Mouse (Mus musculus) midbrain, embryonic 11.5 days (tissue): Measurements from ENCODE around the gene Timmdc1. TPM values are rescaled to one million over a fixed set of nuclear protein-coding genes. Genes with fewer than 3 reads are reported as not detected.

Source experiments
- ATAC-seq: fragments of 200-750 bp; cut with Nextera tagmentation; 2 replicates; pipeline ENCODE4 v1.8.0; 2017; ENCODE audit warnings: moderate TSS enrichment, moderate library complexity; ENCODE audit not compliant: low FRiP score
- DNase-seq: peaks from one replicate; pipeline ENCODE4 v3.0.0; 2015; ENCODE audit warnings: low spot score; ENCODE audit errors: missing footprints
- H3K27ac ChIP-seq: fragments of 300-500 bp; sonication (generic); 2 replicates; pipeline ENCODE4 v1.5.1; 2014; ENCODE audit warnings: low read depth, low read length
- H3K27me3 ChIP-seq: fragments of 300-500 bp; sonication (generic); 2 replicates; pipeline ENCODE4 v1.6.1; 2014; ENCODE audit warnings: mild to moderate bottlenecking, low read length, moderate library complexity, mixed read lengths; ENCODE audit not compliant: control insufficient read depth, insufficient read depth
- H3K36me3 ChIP-seq: fragments of 300-500 bp; sonication (generic); 2 replicates; pipeline ENCODE4 v1.6.1; 2014; ENCODE audit warnings: mild to moderate bottlenecking, low read length, moderate library complexity, mixed read lengths; ENCODE audit not compliant: control insufficient read depth, insufficient read depth
- H3K4me1 ChIP-seq: fragments of 300-500 bp; sonication (generic); 2 replicates; pipeline ENCODE4 v1.6.1; 2014; ENCODE audit warnings: low read length; ENCODE audit not compliant: control insufficient read depth, insufficient read depth
- H3K4me2 ChIP-seq: fragments of 300-500 bp; sonication (generic); 2 replicates; pipeline ENCODE4 v1.6.1; 2014; ENCODE audit warnings: mild to moderate bottlenecking, moderate library complexity
- H3K4me3 ChIP-seq: fragments of 300-500 bp; sonication (generic); 2 replicates; pipeline ENCODE4 v1.5.1; 2014; ENCODE audit warnings: low read depth, low read length
- H3K9ac ChIP-seq: fragments of 300-500 bp; sonication (generic); 2 replicates; pipeline ENCODE4 v1.6.1; 2014; ENCODE audit warnings: low read length
- H3K9me3 ChIP-seq: fragments of 300-500 bp; sonication (generic); 2 replicates; pipeline ENCODE4 v1.6.1; 2016; ENCODE audit warnings: low read length; ENCODE audit not compliant: control insufficient read depth
- WGBS: fragments of 180-500 bp; shearing (Covaris S2); extraction: QIAGEN DNeasy Blood & Tissue Kit; methylation state at CpG from one replicate; pipeline ENCODE4 v1.1.7; 2014; 5-methylcytosine and 5-hydroxymethylcytosine counted together
- polyA plus RNA-seq: library from polyadenylated mRNA; unstranded; fragments of >200 nt; fragmentation: Nextera tagmentation; extraction: Ambion mirVana; gene quantifications from 2 replicates; pipeline ENCODE4 v1.2.1, GENCODE M21; 2014

Gene Timmdc1
- polyA plus RNA-seq, 1 experiment from 2014 or later = 27.6 TPM

DNA sequence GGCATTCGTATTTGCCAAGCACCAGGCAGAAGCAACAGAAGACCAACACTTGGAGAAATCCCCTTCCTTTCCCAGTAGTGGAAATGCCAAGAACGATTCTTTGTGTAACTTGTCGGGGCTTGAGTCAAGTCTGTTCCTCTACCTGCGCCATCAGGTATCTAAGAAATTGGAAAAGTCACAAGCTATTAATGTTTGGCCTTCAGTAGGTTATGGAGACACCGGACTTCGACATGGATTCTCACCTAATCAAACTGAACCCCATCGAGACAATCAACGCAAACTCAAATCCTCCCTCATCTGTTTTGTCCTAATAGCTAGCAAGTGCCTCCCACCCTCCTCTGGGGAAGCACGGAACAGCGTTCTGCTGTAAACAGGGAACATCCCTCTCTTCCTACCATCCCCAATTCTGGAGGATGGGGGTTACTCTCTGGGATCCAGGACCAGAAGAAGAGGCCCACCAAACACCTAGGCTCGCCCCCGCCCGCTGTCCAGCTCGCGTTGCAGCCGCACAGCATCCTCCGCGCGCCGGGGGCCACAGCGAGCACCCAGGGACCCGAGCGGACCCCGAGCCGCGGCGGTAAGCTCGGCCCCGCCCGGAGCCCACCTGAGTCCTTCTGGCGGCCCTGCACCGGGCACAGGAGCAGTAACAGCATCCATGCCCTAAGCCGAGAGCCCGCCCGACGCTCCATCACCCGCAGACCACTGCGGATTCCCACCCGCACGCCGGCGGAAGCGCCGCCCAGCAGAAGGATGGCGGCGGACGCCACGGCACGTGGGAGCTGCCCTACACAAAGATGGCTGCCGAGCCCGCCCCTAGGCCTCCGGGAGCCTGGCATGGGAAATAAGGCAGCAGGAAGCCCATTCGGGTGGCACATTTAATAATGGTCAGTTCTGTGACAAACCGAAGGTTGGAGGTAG lies 27.3 kb upstream of the Timmdc1 start, which contains the start of gene Poglut1:
TSS of gene Poglut1 (minus strand) at position 780 of the 918 bp plus-strand sequence.
- Histone ChIP-seq H3K4me2 (peak within 1 kb of the TSS; percentile 70), H3K9me3 (no peaks in the 10 kb centered on the region), H3K36me3 (peaks cover 3% of the 10 kb centered on the region; the same call in 1 of the 2 replicates), H3K27ac (no peak within 1 kb of the TSS), H3K4me3 (peak within 1 kb of the TSS; percentile 84), H3K27me3 (no peaks in the 10 kb centered on the region; the same call in 1 of the 2 replicates), H3K9ac (peak within 1 kb of the TSS; percentile 96), H3K4me1 (peaks cover 12% of the 10 kb centered on the region)
- 4% methylated on average over 49 of the region's 54 CpGs for WGBS
- peak; percentile 96 for ATAC-seq
- DNase-seq = peak; percentile 96

DNA sequence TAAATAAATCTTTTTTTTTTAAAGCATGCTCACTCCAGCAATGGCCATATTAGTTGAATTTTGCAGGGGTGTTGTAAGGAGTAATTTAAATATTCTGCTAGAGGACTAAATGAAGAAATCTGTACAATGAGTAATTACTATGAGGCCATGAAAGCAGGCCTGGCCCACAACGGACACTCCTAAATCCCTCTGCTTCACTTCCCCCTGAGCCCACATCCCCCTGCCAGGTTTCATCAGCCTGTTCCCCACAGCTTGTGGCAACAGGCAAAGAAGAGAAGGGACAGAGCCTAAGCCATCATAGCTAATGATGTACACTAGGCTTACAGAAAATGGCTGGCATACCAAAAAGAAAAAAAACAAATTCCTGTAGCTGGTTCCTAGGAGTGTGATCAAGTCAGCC lies 25.5 kb upstream of the Timmdc1 start:
- no peak overlapping the region for H3K27ac ChIP-seq
- H3K4me1 ChIP-seq = peaks cover 12% of the 10 kb centered on the region
- DNase-seq (no peak), ATAC-seq (no peak)
- WGBS = 91% methylated on average over 1 of the region's 1 CpGs
- H3K4me3 ChIP-seq = no peak overlapping the region
- no peaks in the 10 kb centered on the region for H3K9me3 ChIP-seq
- no peak overlapping the region for H3K9ac ChIP-seq
- H3K36me3 ChIP-seq = peaks cover 4% of the 10 kb centered on the region
- no peak overlapping the region for H3K4me2 ChIP-seq
- H3K27me3 ChIP-seq = no peaks in the 10 kb centered on the region; the same call in 1 of the 2 replicates

DNA sequence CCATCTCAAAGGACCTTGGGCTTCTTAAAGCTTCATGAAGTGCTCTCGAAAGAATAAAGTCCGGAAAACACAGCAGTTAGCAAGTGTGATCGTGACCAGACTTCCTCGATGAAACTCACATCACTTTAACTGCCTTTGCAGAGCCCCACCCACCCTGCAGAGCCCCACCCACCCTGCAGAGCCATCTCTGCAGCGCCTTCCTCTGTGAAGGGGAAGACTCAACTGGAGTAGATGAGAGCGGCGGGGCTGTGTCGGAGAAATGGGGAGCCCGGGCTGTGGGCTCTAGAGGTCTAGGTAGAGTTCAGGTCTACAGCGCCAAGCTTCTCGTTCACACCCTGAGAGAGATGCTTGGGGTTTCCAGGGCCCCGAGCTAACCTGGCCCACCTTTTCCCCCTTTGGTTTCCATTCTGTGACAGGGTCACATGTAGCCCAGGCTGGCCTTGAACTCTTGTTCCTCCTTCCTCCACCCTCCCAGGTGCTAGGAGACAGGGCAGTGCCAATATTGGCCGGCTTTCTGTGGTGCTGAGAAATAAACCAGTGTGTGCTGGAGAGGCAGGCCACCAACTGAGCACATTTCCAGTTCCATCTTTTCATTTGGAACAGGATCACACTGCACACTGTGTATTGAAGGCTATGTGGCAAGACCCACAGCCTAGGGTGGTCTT lies 16.4 kb upstream of the Timmdc1 start:
- 94% methylated on average over 13 of the region's 13 CpGs for WGBS
- H3K4me1 ChIP-seq = no peaks in the 10 kb centered on the region
- H3K27ac ChIP-seq = no peak overlapping the region
- no peak overlapping the region for H3K9ac ChIP-seq
- H3K27me3 ChIP-seq = no peaks in the 10 kb centered on the region
- H3K4me3 ChIP-seq = no peak overlapping the region
- ATAC-seq (no peak), DNase-seq (no peak)
- H3K4me2 ChIP-seq = no peak overlapping the region
- H3K36me3 ChIP-seq = peaks cover 16% of the 10 kb centered on the region; the same call in 1 of the 2 replicates
- no peaks in the 10 kb centered on the region for H3K9me3 ChIP-seq

DNA sequence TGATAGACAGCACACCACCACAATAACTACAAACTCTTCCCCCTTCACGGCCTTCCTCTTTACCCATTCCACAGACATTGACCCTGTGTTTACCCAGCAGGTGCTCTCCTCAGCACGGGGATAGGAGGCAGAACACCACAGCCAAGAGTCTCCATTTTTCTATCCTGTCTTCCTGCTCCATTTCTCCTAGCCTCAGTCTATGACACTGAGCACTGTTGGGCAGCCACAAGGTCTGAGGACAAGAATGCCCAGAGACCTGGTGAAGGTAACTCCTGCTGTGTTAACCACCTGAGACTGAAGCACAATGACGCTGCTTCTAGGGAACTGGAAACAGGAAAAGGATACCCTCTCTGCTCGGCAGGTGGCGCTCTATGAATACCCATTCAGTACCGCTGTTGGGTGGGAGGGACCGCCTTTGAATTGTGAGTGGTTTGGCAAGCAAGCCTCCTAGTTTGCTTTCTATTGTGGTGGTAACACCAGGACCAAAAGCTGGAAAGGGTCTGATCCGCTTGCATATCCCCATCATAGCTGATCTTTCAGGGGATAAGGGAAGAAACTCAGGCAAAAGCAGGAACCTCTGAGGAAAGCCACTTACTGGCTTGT lies 14.2 kb upstream of the Timmdc1 start:
- Histone ChIP-seq H3K4me2 (no peak overlapping the region), H3K9ac (no peak overlapping the region), H3K9me3 (no peaks in the 10 kb centered on the region), H3K36me3 (peaks cover 16% of the 10 kb centered on the region), H3K27ac (no peak overlapping the region), H3K4me3 (no peak overlapping the region), H3K4me1 (no peaks in the 10 kb centered on the region), H3K27me3 (no peaks in the 10 kb centered on the region)
- DNase-seq = peak; percentile 92
- WGBS = 58% methylated on average over 8 of the region's 8 CpGs
- ATAC-seq = 0 out of 2 replicates have a peak, but pooled peaks have one; percentile 16

DNA sequence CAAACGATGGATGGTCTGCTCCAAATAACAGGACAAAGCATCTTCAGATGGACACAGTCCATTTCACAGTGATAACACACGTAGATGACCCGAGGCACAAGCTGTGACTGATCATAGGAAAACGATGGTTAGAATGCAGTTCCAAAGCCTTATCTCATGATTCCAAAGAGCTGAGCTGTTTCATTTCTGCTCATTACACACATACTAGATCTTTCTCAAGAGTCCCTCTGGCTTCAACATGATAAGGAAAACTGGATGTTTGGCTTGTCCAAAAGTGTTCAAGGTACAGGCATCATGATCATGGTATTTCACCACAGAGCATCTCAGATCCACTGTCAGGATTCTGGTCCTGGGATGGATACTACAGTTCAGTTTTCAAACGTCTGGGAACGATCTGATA lies 3.8 kb upstream of the Timmdc1 start:
- Histone ChIP-seq H3K4me2 (no peak overlapping the region), H3K36me3 (peaks cover 26% of the 10 kb centered on the region; the same call in 1 of the 2 replicates), H3K4me3 (no peak overlapping the region), H3K27ac (no peak overlapping the region), H3K9ac (no peak overlapping the region), H3K4me1 (peaks cover 8% of the 10 kb centered on the region), H3K27me3 (no peaks in the 10 kb centered on the region), H3K9me3 (no peaks in the 10 kb centered on the region)
- WGBS = 93% methylated on average over 6 of the region's 6 CpGs
- ATAC-seq (no peak), DNase-seq (no peak)

DNA sequence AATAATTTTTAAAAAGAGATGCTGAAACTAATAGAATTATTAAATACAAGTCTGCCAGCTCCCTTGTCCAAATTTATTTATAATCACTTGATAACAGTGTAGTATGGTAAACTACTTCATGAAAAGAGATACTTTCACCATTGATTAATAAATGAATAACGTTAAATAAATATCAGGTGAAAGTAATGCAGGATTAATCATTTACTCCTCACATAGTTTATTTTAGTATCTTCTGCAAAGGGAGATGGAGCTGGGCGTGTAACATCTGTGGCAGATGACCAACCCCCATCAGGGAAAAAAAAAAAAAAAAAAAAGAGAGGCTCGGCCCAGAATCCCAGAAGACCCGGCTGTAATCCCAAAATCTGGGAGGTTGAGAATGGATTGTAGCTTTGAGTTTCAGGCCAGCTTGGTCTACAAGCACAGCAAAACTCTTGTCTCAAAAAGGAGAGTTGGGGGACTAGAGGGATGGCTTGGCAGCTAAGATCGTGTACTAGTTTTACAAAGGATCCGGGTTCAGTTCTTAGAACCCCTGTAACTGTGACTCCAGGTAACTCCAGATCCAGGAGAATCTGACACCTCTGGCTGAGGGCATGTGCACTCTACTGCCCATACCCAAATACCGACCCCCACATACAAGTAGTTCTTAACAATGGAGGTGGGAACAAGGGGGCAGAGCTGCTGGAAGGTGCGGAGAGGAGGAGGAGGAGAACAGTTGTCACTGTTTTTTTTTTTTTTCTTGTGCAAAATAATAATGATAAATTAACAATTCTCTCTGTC lies 1.1 kb downstream of the Timmdc1 start:
- peak; percentile 84 for DNase-seq
- H3K4me1 ChIP-seq = peaks cover 8% of the 10 kb centered on the region
- 40% methylated on average over 8 of the region's 8 CpGs for WGBS
- no peak for ATAC-seq
- H3K9me3 ChIP-seq = no peaks in the 10 kb centered on the region
- H3K4me2 ChIP-seq = peak overlapping the region; percentile 62
- H3K27ac ChIP-seq = no peak overlapping the region
- H3K36me3 ChIP-seq = peaks cover 15% of the 10 kb centered on the region; the same call in 1 of the 2 replicates
- H3K27me3 ChIP-seq = no peaks in the 10 kb centered on the region
- peak overlapping the region; percentile 94 for H3K4me3 ChIP-seq
- peak overlapping the region; percentile 93 for H3K9ac ChIP-seq

DNA sequence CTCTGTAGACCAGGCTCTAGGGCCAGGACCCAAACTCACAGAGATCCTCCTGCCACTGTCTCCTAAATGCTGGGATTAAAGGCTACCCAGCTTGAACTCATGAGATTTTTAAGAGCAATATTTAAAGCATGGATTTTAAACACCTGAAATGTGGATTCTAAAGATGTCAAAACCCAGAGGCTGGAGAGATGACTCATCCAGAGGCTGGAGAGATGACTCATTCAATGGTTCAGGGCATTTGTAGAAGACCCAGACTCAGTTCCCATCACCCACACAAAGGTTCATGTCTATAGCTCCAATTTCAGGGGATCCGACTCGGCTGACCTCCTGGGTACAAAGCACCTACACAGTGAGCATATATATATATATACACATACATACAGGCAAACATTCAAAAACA lies 3.3 kb downstream of the Timmdc1 start:
- Histone ChIP-seq H3K36me3 (peaks cover 3% of the 10 kb centered on the region; the same call in 1 of the 2 replicates), H3K9ac (no peak overlapping the region), H3K4me2 (no peak overlapping the region), H3K9me3 (no peaks in the 10 kb centered on the region), H3K27me3 (no peaks in the 10 kb centered on the region), H3K4me3 (no peak overlapping the region), H3K4me1 (peaks cover 8% of the 10 kb centered on the region), H3K27ac (no peak overlapping the region)
- ATAC-seq (no peak), DNase-seq (no peak)
- 96% methylated on average over 2 of the region's 2 CpGs for WGBS

DNA sequence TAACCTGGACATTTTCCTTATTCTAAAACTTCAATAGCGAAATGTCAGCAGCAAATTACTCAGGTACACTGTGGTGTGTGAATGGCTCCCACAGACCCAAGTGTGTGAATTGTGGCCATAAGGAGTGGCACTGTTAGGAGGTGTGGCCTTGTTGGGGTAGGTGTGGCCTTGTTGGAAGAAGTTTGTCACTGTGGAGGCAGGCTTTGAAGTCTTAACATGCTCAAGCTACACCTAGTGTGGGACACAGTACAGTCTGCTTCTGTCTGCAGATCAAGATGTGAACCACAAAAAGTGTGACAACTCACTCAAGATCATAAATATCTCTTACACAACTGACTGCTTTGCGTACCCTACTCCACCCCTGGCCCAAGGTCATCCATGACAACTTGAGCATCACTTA lies 11.6 kb downstream of the Timmdc1 start:
- DNase-seq (no peak), ATAC-seq (no peak)
- no peak overlapping the region for H3K9ac ChIP-seq
- H3K27ac ChIP-seq = no peak overlapping the region
- no peaks in the 10 kb centered on the region for H3K4me1 ChIP-seq
- H3K9me3 ChIP-seq = no peaks in the 10 kb centered on the region
- H3K36me3 ChIP-seq = peaks cover 7% of the 10 kb centered on the region; the same call in 1 of the 2 replicates
- no peak overlapping the region for H3K4me3 ChIP-seq
- 93% methylated on average over 2 of the region's 2 CpGs for WGBS
- H3K4me2 ChIP-seq = no peak overlapping the region
- H3K27me3 ChIP-seq = no peaks in the 10 kb centered on the region
